Mouse (Mus musculus) induced T-regulatory cell, adult 2 months (primary cell): ENCODE results near the gene Larp6.

Experiments used
- DNase-seq: peaks from one replicate; pipeline ENCODE4 v3.0.0-alpha.2; 2012; ENCODE audit warnings: low read depth

Gene Larp6

GRCm38 (mm10) chr9:60759436-60760007 lies 46.7 kb downstream of the Larp6 start:
- no peak for DNase-seq

GRCm38 (mm10) chr9:60765181-60765580 lies 52.4 kb downstream of the Larp6 start:
- DNase-seq = no peak

- DNase-seq = no peak
Measured at GRCm38 (mm10) chr9:60768393-60768792, 55.6 kb downstream of the Larp6 start.

GRCm38 (mm10) chr9:60769711-60770111 lies 56.9 kb downstream of the Larp6 start:
- DNase-seq = no peak

GRCm38 (mm10) chr9:60773713-60774112 lies 60.9 kb downstream of the Larp6 start:
- DNase-seq = no peak

- no peak for DNase-seq
Measured at GRCm38 (mm10) chr9:60776899-60777298, 64.1 kb downstream of the Larp6 start.

GRCm38 (mm10) chr9:60782057-60782789 lies 69.4 kb downstream of the Larp6 start:
- no peak for DNase-seq

GRCm38 (mm10) chr9:60785069-60785468 lies 72.3 kb downstream of the Larp6 start:
- DNase-seq = no peak

- no peak for DNase-seq
Measured at GRCm38 (mm10) chr9:60787517-60788110, 74.8 kb downstream of the Larp6 start.
